ENCODE assay signal across 11 mouse cellular contexts in the genomic region with DNA sequence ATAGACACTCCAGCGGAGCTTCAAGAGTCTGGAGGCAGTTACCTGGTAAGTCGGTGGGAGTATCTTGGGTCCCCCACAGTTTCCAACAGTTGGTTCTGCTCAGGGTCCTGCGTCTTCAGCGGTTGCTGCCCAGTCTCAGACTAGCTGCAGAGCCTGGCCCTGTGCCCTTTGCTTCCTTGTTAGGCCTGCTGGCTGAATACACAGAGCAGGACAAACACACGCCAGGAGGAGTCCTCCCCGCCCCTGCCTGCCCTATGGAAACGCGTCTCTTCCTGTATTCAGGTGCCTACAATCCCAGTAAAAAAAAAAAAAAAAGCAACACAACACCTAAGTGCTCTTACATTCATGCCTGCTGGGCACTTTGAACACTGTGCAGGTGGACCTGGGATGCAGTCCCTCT. TPM values are rescaled to one million over a fixed set of nuclear protein-coding genes. Genes with fewer than 3 reads are reported as not detected.
DNase-seq lines count a peak whose midpoint lies in the region; ATAC-seq lines count a peak whose summit lies in the region.
"Had no signal": no experiment of that assay in that cellular context is flagged by ENCODE, and none has a peak within 500 bp of the region (broad histone marks: within the 10 kb centered on the region; RNA-seq: fewer than 3 reads in every experiment).

A gene (minus strand): TSS at position 142 of the 400 bp plus-strand sequence.

- H3K9ac ChIP-seq in intestine, embryonic 16.5 days (ENCODE audit: low read depth, low read length) = no peak within 1 kb of the TSS
- no peak within 1 kb of the TSS for H3K9ac ChIP-seq in stomach, embryonic 14.5 days (replicated peaks; ENCODE audit: low read depth, low read length)
- H3K9ac ChIP-seq: heart, embryonic 15.5 days; kidney, embryonic 15.5 days had no signal

- no peaks in the 10 kb centered on the region for H3K27me3 ChIP-seq in intestine, embryonic 16.5 days (replicated peaks; ENCODE audit: control insufficient read depth, insufficient read depth, low read length)
- H3K27me3 ChIP-seq in stomach, embryonic 14.5 days (ENCODE audit: control insufficient read depth, insufficient read depth, low read length) = no peaks in the 10 kb centered on the region
- H3K27me3 ChIP-seq: heart, embryonic 15.5 days; kidney, embryonic 15.5 days had no signal

- peak; percentile 71 for ATAC-seq in intestine, embryonic 16.5 days
- 0 out of 2 replicates have a peak, but pooled peaks have one; percentile 57 for ATAC-seq in stomach, embryonic 14.5 days (ENCODE audit: insufficient number of reproducible peaks, insufficient read depth, low FRiP score, low read depth)
- ATAC-seq in activated CD4-positive, CD25-positive, alpha-beta regulatory T cell, adult 4 months = no peak

- no peak within 1 kb of the TSS for H3K4me3 ChIP-seq in intestine, embryonic 16.5 days (ENCODE audit: low read length)
- no peak within 1 kb of the TSS for H3K4me3 ChIP-seq in stomach, embryonic 14.5 days (ENCODE audit: low read depth, low read length)
- H3K4me3 ChIP-seq: erythroblast, embryonic 14.5 days; heart, embryonic 15.5 days; kidney, embryonic 15.5 days had no signal

- peak; percentile 28 for DNase-seq in lung, postnatal 36 days
- DNase-seq in lung, postnatal 14 days = no peak
- DNase-seq in left cerebral cortex, postnatal 25 days (ENCODE audit: low spot score in 2 of 2) = no peak
- no peak for DNase-seq in heart, adult 18-20 months
- DNase-seq: adrenal gland, adult 2 months had no signal

- H3K36me3 ChIP-seq in intestine, embryonic 16.5 days (ENCODE audit: control insufficient read depth, insufficient read depth, low read length) = no peaks in the 10 kb centered on the region
- H3K36me3 ChIP-seq in stomach, embryonic 14.5 days (ENCODE audit: control insufficient read depth, insufficient read depth, low read length) = no peaks in the 10 kb centered on the region
- H3K36me3 ChIP-seq: heart, embryonic 15.5 days; kidney, embryonic 15.5 days had no signal

- H3K27ac ChIP-seq in intestine, embryonic 16.5 days (ENCODE audit: low read length) = no peak within 1 kb of the TSS
- H3K27ac ChIP-seq in stomach, embryonic 14.5 days (ENCODE audit: low read length) = peak within 1 kb of the TSS; percentile 33; the same call in 1 of the 2 replicates
- H3K27ac ChIP-seq: heart, embryonic 15.5 days; kidney, embryonic 15.5 days had no signal

- no peak within 1 kb of the TSS for H3K4me2 ChIP-seq in intestine, embryonic 16.5 days (ENCODE audit: low read depth, low read length)
- H3K4me2 ChIP-seq in stomach, embryonic 14.5 days (replicated peaks; ENCODE audit: low read depth, low read length) = no peak within 1 kb of the TSS
- H3K4me2 ChIP-seq: heart, embryonic 15.5 days; kidney, embryonic 15.5 days had no signal

- WGBS in intestine, embryonic 16.5 days = 54% methylated on average over 8 of the region's 8 CpGs
- WGBS in stomach, embryonic 14.5 days = 65% methylated on average over 8 of the region's 8 CpGs

- intact Hi-C loops in left cerebral cortex, postnatal 25 days (cut with DNase I) = no loop called here

- H3K4me1 ChIP-seq in intestine, embryonic 16.5 days (ENCODE audit: control insufficient read depth, insufficient read depth, low read length) = no peaks in the 10 kb centered on the region
- no peaks in the 10 kb centered on the region for H3K4me1 ChIP-seq in stomach, embryonic 14.5 days (ENCODE audit: control insufficient read depth, insufficient read depth, low read length)
- H3K4me1 ChIP-seq: heart, embryonic 15.5 days; kidney, embryonic 15.5 days had no signal

- H3K9me3 ChIP-seq in intestine, embryonic 16.5 days (ENCODE audit: control insufficient read depth, low read length) = no peaks in the 10 kb centered on the region
- no peaks in the 10 kb centered on the region for H3K9me3 ChIP-seq in stomach, embryonic 14.5 days (ENCODE audit: control insufficient read depth, low read depth, low read length)
- H3K9me3 ChIP-seq: heart, embryonic 15.5 days; kidney, embryonic 15.5 days had no signal

RNA-seq across cellular contexts. Expression of the gene that starts here (rescaled TPM):
- polyA plus RNA-seq in intestine, embryonic 16.5 days (2015; fragmentation: Nextera tagmentation; extraction: Ambion mirVana) = 9.5 and 12.1 TPM in 2 replicates
- total RNA-seq in left cerebral cortex, postnatal 25 days (2021) = 10 to 100 TPM; 45.7 to 52.5 TPM
- polyA plus RNA-seq in stomach, embryonic 14.5 days (2014; fragmentation: Nextera tagmentation; extraction: Ambion mirVana) = 1.5 and 2.6 TPM in 2 replicates
- 1 to 10 TPM; 3.0 to 4.4 TPM for polyA plus RNA-seq in activated CD4-positive, CD25-positive, alpha-beta regulatory T cell, adult 4 months (2017; shearing (Covaris generic))
- under 1 TPM; 0.25 to 0.87 TPM for total RNA-seq in heart, adult 18-20 months (2021)
- polyA plus RNA-seq: adrenal gland, adult 2 months had no signal

Comparison
In these comparisons a context has a peak if more than half of its experiments do, and no peak if none do; other contexts are left out.
1. RNA of the gene that starts here (total RNA-seq): 45.7 to 52.5 TPM in left cerebral cortex, postnatal 25 days; 0.25 to 0.87 TPM in heart, adult 18-20 months; every median in the first group is over 10 times any median in the second.